Mouse (Mus musculus) kidney, adult 2 months (tissue): Measurements from ENCODE around the gene Satb2.

Experiments used
- CTCF ChIP-seq: fragments of 200-500 bp; conservative IDR thresholded peaks from 2 replicates; pipeline ENCODE4 v1.5.1; 2011; ENCODE audit warnings: low read depth, mild to moderate bottlenecking, control low read depth, low read length, moderate library complexity, mixed read lengths; ENCODE audit not compliant: insufficient read depth, insufficient read length
- POLR2A ChIP-seq: fragments of 200-500 bp; IDR thresholded peaks from one replicate; pipeline ENCODE4 v1.6.1; 2011; ENCODE audit warnings: low read depth, low read length, control low read depth

- no peak for TF ChIP-seq POLR2A
- no peak for TF ChIP-seq CTCF
Measured at GRCm38 (mm10) chr1:56748876-56749493, 229.5 kb downstream of the Satb2 start.
